Mouse (Mus musculus) heart, postnatal 0 days (tissue): ENCODE data around the gene Hdac4.

Experiments
- CTCF ChIP-seq: IDR thresholded peaks from 2 replicates; pipeline ENCODE4 v1.5.1; 2016; ENCODE audit warnings: antibody characterized with exemption, control low read depth, low read depth
- EP300 ChIP-seq: IDR thresholded peaks from 2 replicates; pipeline ENCODE4 v1.6.1; 2016; ENCODE audit warnings: antibody characterized with exemption, low read depth

GRCm38 (mm10) chr1:91962256-91962655 is 233.2 kb downstream of the Hdac4 start:
- TF ChIP-seq CTCF (peak; percentile 81), EP300 (no peak)
